Mouse (Mus musculus): ENCODE results near the gene Arl2.
A peak's percentile ranks its signal among the peaks of the same experiment; 100 is the strongest.
"Not testable (repeated sequence)": the region's sequence is repeated elsewhere in the genome, so short reads cannot be mapped to it uniquely, and the experiment has no call there.

The Arl2 gene

DNA sequence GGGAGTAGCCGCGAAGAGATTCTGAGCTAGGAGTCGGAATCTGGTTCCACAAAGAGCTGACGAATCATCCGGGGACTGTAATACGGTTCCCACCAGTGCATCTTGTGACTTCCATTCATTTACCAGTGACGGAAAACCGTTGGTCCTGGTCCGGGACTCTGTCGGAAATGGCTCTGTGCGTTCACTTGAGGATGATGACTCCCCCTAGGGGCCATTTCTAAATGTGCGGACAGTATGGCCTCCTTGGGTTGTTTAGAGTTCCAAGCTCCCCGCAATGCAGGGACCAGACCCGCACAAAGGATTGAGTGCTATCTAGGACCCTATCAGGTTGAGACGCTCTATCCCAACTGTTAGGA is at the start of gene Arl2:
Gene Arl2 (minus strand): TSS at position 155 of the 356 bp plus-strand sequence.
- peak; percentile 63 for DNase-seq (ENCODE audit: low read depth, low spot score)

DNA sequence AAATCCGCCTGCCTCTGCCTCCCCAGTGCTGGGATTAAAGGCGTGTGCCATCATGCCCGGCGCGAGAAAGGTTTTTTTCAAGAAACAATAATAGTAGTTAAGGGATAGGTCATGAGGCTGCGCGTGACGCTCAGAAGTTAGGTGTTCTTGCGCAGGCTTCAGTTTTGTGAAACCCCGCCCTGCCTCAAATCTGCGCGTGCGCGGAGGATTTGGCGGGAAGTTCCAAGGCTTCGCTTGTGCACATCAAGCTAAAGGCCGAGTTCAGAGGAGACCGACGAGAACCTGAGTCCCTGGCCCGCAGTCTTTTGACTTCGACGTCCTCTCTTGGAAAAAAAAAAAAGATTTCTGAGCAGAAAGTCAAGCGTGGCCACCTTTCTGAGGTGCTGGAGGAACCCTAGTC is 42.8 kb upstream of the Arl2 start, which contains the start of gene Majin:
Gene Majin (plus strand): TSS at position 258 of the 400 bp plus-strand sequence.
- no peak for DNase-seq (ENCODE audit: low read depth, low spot score)

DNA sequence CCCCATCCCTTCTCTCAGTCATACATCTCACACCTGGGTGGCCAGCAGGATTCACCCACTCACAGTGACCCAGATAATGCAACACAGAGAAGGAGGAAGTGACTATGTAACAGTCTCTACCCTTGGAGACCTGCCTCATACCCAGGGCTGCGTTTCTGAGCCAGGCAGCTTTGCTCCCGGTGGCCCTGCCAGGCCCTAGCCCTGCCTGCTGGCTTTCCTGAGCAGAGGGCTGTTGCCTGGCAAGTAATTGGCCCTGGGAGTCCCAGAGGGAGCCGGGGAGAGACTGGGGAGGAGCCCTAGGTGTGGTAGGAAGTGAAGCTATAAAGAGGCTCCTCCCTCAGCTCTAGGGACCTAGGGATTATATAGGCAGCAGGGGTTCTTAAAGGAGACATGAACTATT is 41.2 kb upstream of the Arl2 start:
- DNase-seq (ENCODE audit: low read depth, low spot score), result no peak

DNA sequence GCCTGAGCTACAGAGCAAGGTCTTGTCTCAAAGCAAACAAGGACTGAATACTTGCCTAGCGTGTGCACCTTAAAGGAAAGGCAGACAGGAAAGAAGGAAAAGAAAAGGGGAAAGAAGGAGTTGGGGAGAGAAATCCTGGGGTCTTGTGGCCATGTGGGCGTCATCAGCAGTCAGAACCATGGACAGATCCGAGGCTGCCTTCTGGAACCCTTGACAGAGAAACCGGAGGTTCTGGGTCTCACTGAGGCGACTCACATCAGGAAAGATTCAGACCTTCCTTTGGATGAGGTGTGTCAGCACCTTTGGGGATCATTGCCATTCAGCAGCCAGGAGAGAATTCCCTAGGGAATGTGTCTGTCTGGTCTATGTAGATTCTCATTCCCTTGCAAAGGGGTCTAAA is 40.3 kb upstream of the Arl2 start:
- no peak for DNase-seq (ENCODE audit: low read depth, low spot score)

DNA sequence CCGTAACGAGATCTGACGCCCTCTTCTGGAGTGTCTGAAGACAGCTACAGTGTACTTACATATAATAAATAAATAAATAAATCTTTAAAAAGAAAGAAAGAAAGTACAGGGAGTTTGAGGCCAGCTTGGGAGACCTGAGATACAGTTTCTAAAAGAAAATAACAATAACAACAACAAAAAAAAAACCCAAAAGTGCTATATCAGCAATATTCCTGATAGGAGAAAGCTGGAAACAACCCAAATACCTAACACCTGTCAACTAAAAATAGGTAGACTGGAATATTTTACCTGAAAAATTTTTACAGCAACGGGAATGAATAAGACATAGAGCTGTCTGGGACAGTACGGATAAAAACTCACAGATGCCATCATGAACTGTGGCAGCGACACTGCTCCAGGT is 37.4 kb upstream of the Arl2 start:
- DNase-seq (ENCODE audit: low read depth, low spot score), result no peak

DNA sequence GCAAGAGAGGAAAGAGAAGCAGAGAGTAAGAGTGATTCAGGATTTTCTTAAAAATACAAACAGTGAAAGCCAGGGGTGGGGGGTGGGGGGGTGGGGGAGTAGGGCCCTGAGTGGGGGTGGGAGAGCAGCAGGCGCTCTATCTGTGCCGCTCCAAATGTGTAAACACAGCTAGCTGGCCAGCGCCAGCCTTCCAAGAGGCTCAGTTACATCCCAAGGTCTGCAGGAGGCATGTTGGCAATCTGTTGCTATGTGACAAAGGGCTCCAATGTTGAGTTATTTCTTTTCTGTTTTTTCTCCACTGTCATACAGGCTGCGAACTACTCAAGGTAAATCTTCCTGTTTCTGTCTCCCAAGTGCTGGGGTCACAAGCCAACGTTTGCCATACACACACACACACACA is 33.4 kb upstream of the Arl2 start:
- no peak for DNase-seq (ENCODE audit: low read depth, low spot score)

DNA sequence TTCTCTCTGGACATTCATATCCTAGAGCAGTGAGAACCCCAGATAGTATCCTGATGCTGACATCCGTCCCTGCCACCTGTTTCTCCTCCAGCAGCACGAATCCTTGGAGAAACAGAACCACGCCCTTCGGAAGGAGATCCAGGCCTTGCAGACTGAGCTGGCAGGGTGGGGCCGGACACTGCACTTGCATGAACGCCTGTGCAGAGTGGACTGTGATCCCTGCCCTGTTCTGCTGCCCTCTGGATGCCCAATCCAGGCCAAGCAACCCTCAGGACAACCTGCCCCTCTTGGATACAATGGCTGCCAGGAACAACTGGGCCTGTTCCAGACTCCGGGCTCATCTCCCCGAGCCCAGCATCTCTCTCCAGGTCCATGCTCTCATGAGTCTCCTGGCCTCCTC is 29.9 kb upstream of the Arl2 start:
- DNase-seq (ENCODE audit: low read depth, low spot score), result no peak

DNA sequence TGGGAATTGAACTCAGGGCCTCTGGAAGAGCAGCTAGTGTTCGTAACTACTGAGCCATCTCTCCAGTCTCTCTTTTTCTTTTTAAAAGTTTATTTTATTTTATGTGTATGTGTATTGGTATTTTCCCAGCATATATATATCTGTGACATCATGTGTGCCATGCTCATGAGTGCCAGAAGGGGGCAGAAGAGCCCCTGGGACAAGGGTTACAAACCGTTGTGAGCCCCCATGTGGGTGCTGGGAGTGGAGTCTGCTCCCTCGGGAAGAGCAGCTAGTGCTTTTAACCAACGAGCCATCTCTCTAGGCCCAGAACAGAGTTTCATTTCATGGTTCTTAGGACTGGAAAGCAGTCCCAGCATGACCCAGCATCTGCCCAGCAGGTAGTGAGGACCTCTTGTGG is 25.4 kb upstream of the Arl2 start:
- no peak for DNase-seq (ENCODE audit: low read depth, low spot score)

DNA sequence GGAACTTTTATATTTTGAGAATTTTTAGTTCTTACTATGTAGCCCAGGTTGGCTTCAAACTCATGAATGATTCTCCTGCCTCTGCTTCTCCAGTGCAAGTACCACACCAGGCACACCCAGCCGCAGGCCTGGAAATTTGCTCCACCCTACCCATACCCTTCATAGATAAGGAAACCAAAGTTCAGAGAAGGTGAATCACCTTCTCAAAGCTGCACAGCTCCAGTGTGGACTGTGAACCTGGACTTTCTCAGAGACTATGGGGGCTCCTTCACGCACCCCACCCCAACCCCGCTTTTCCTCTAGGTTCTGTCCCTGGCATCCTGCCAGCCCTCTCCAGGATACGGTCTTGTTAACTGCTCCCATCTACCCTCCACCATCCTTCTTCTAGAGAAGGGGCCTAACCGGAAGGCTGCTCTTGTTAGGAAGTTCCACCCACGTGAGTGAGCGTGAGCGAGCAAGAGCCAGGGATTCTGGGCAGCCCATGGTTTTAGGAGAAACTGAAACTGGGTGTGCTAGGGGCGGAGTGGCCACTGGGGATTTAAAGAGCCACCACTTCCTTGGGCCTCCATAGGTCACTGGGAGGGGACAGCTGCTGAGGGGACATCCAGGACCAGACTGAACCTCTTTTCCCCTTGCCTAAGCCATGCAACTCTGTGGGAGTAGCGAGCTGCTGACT is 22.7 kb upstream of the Arl2 start:
- peak; percentile 27 for DNase-seq (ENCODE audit: low read depth, low spot score)

DNA sequence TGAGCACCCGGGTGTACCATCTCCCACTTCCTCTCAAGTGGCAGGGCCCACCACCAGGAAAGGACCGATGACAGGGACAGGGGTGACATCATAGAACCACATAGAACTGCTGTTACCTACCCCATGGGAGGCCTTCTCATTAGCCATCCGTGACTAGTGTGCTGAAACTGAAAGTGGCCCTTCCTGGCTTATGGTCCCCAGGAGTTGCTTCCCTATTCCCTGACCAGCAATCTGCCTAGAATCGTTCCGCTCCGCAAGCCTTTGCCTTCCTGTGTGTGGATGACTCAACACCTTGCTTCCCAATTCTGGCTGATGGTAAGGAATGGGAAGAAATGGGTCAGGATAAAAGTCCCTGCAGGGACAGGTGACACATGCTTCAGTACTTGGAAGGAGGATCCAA is 15.9 kb upstream of the Arl2 start:
- no peak for DNase-seq (ENCODE audit: low read depth, low spot score)

DNA sequence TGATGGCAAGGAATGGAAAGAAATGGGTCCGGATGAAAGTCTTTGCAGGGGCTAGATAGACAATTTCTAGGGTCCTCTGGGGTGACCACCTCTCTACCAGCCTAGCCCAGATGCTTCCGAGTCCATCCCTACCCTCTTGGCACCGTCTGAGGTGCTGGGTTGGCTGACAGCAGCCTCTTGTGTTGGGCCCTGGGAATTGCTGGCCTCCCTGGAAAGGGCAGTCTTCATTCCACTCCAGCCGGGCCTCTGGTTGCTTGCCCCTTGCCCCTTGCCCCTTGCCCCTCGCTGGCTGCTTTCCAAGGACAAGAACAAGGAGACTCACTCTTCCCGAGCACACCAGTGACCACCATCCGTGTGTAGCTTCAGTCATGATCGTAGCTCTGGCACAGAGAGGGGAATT is 15.0 kb upstream of the Arl2 start:
- no peak for DNase-seq (ENCODE audit: low read depth, low spot score)

DNA sequence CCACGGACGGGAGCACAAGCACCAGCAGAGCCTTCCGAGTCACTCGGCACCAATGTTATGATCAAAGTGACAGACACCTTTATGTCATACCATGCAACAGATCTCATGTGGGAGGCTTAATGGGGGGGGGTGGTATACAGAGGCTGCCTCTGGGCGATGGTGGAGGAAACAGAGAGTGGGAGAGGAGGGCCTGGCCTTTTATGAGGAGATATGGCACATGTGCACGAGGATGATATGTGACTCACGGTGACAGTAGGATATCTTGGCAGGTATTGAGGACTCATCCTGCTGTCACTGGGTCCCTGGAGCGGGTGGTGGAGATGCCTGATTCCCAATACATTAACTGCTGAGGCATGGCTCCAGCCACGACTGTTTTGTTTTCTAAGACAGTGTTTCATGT is 13.8 kb upstream of the Arl2 start:
- no peak for DNase-seq (ENCODE audit: low read depth, low spot score)

DNA sequence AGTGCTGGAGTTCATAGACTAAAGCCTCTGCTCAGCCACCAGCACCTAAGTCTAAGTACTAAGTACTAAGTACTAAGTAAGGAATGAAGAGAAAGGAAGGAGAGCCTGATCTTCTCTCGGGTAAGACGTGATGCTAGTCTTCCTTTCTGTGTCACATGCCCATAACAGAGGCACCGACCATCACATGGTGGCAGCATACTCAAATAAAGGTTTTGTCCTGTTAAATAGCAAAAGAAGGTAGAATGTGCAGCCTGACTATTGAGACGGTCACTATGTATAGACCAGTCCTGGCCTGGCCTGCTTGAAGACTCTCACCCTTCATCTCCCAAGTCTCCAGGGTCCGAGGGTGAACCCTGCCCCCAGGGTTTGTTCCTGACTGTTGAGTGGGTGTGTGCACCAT is 3.5 kb upstream of the Arl2 start:
- no peak for DNase-seq (ENCODE audit: low read depth, low spot score)

DNA sequence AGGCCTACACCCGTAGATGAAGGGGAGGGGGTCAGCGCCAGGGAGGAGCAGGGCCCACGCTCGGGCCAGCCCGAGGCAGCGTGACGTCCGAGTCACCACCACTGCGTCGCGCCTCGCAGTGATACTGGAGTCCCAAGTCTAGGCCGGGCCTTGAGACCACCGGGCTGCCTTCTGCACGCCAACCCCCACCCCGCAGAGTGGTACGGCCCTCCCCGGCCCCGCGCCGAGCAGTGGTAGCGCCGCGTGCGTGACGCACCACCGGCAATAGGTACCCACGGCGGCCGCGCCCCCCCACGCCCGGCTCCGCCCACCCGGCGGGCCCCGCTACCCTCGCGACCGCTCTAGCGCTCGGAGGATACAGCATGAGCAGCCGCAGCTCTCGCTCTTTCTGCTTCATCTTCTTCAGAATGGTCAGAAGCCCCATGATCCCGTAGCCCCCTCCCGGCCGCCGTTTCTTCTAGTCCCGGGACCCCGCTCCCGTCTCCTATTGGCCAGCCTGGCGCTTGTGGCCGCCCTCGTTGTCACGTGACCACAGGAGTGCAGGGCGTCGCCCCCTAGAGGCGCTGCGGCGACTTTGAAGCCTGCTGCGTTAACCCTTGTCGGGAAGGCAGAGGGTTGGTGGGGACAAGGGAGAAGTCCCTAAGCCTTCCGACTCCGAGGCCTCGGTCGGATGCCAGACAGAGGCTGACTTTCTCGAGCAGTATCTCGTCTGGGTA is 512 bp downstream of the Arl2 start, which contains the start of gene Batf2:
Gene Batf2 (plus strand): TSS at position 306 of the 716 bp plus-strand sequence.
- DNase-seq (ENCODE audit: low read depth, low spot score), result peak; percentile 92

DNA sequence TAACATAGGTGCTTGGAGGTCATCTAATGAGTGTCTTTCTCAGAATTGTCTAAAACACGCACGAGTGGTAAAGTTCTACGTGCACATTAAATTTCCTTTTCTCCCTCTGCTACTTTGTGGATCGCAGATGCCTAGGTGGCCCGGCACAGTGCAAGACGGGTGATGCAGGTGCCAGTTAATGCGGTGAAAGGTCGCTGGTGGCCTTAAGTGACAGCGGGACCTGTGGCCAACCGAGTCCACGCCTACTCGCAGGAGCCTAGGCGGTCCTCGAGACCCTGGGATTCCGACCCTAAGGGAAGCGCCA is 1.0 kb downstream of the Arl2 start:
- peak; percentile 36 for DNase-seq (ENCODE audit: low read depth, low spot score)

DNA sequence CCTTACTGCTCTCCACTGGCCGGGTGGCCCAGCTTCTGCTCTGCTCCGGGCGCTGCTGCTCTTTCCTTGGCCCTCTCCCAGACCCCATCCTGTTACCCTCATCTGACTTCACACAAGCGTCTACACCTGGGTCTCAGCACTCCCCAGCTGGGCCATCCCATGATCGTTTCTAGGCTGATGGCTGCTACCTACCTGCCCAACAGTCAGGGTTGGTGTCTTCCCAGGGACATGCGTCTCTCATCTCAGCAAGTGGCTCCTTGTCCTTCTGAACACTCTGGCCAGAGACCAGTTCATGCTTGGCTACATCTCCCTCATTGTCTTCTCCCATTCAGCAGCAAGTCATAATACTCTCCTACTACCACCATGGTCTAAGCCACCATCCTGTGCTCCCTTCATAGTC is 1.6 kb downstream of the Arl2 start:
- no peak for DNase-seq (ENCODE audit: low read depth, low spot score)

DNA sequence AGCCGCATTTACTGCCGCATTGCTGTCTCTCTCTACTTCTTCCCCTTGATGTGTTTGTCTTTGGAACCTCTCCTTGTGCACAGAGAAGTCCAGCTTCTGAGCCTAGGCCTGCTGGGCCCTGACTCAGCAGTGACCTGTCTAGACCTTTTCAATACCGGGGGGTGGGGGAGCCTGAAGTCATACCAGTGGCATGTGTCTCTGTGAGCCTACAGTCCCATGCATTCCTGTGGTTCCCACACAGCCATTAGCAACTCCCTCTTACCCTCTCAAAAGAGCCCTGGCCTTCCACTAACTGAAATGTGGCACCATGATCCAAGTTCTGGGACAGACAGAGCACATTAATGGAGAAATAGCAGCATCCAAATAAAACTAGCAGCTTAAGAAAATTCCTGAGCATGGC is 5.0 kb downstream of the Arl2 start:
- no peak for DNase-seq (ENCODE audit: low read depth, low spot score)

DNA sequence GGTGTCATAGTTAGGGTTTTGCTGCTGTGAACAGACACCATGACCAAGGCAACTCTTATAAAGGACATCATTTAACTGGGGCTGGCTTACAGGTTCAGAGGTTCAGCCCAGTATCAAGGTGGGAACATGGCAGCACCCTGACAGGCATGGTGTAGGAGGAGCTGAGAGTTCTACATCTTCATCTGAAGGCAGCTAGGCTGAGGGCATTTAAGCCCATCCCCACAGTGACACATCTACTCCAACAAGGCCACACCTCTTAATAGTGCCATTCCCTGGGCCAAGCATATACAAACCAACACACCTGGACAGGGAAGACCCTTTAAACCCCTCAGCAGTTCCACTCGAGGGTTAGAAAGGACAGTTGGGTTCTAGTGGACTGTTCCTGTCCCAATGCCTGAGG is 8.2 kb downstream of the Arl2 start:
- not testable (repeated sequence) for DNase-seq (ENCODE audit: low read depth, low spot score)

DNA sequence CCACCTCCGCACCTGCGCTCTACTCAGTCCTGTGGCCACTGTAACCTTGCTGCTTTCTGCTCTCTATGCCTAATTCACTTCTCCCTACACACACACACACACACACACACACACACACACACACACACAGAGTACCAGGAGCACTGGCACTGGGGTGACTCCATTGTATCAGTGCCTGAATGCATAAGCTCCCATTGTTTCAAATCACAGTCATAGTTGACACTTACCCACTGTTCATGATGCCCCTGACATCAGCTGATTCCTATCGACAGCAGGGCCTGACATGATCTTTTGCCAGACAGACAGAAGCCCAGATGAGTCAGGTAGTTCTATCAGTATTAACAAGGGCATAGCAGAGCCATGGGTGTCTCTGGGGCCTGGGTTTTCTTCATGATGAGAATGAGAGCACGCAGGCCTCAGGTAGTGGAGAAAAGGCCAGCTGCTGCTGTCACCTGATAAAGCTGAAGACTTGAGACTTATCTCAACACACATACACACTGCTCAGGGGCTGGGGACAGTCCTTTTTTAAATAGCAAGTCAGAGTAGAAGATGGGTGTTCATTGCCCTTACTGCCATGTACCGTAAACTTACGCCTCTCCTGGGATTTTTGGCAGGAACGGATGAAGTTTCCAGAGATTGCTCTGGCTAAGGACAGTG is 9.0 kb downstream of the Arl2 start:
- DNase-seq (ENCODE audit: low read depth, low spot score), result no peak

DNA sequence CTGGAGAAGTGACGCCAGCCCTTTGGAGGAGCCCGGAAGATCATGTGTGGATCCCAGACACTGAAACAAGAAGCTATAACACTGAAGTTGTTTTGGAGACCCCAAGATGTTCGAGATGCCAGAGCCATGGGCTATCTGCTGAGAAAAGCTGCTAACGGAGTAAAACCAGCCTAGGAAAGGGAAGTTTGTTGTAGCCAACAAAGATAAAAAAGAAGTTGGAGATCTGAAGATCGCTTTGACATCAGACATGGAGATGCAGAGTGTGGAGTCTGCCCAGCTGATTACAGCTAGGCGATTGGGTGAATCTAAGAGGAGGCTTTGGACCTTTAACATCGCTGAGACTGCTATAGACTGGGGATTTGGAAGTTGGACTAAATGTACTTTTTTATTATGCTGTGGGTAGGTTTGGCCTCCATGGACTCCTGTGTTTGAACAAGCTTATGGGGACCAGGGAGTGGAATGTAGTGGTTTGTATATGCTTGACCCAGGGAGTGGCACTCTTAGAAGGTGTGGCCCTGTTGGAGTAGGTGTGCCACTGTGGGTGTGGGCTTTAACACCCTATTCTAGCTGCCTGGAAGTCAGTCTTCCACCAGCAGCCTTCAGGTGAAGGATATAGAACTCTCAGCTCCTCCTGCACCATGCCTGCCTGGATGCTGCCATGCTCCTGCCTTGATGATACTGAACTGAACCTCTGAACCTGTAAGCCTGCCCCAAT is 10.8 kb downstream of the Arl2 start:
- not testable (repeated sequence) for DNase-seq (ENCODE audit: low read depth, low spot score)

DNA sequence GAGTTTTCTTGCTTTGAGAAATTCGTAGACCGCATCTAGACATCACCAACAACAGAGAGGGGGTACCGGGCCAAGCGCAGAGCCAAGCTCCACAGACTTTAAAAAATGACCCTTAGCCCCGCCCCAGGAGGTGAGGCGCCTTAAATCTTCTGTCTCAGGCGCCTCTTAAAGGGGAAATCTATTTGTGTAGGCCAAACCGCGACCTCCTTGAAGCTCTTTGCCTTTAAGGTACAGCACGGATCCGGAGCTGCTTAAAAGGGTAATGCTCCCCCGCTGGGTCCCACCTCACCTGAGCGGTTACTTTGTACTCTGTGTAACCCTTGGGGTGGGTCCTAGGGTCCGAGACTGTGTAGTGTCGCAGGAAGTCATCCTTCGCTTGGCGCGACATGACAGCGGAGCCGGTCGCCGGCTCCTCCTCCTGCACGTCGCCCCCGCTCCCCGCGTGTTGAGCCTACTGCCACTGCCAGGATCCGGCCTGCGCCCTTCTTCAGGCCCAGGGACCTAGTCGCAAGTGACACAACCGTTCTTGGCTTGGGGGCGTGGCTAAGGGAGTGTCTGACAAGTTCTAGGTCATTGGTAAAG is 13.5 kb downstream of the Arl2 start, which contains the start of gene Snx15:
Gene Snx15 (minus strand): TSS at position 545 of the 582 bp plus-strand sequence.
- DNase-seq (ENCODE audit: low read depth, low spot score), result peak; percentile 94
